Comparison of ENCODE assay signal across 23 mouse cellular contexts in the genomic region with DNA sequence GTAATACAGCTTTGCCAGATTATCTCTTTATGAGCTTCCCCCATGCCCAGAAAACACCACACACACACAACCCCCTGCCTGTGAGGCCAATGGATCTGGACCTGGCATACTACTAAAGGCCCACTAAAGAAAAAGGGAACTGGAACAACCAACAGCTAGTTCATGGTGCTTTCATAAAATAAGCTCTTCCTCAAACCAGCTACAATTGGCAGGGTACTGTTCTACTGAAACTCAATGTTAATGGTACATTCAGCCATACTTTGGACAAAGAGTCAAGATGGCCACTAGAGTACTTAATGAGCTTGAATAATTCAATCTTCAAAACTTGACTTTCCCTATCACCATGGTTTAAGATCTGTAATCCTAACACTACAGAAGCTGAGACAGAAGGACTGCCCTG. TPM values are rescaled to one million over a fixed set of nuclear protein-coding genes. Genes with fewer than 3 reads are reported as not detected.
DNase-seq lines count a peak whose midpoint lies in the region; ATAC-seq and TF ChIP-seq lines count a peak whose summit lies in the region.
"Had no signal": no experiment of that assay in that cellular context is flagged by ENCODE, and none has a peak within 500 bp of the region (broad histone marks: within the 10 kb centered on the region; RNA-seq: fewer than 3 reads in every experiment).

No protein-coding gene starts in this region.

- no peak overlapping the region for H3K4me3 ChIP-seq in CH12.LX (replicated peaks in 1 of 3; ENCODE audit: low read depth in 2 of 3, low read length in 2 of 3, poor library complexity in 1 of 3)
- H3K4me3 ChIP-seq: embryonic facial prominence, embryonic 12.5 days; heart, embryonic 13.5 days; hindbrain, embryonic 10.5 days; hindbrain, embryonic 15.5 days; limb, embryonic 12.5 days; neural tube, embryonic 13.5 days had no signal

- no peak; the same call in 1 of the 2 replicates for TF ChIP-seq EP300 in CH12.LX (IDR thresholded peaks at IDR 0.05; ENCODE audit: low read length)

- dilution Hi-C loops in CH12.LX (cut with MboI; ENCODE audit: extremely low pct_ligation_motif_present, extremely low pct_unique_long_range_greater_than_20kb, low sequenced_read_pairs), result no loop called here

- DNase-seq in A20 (ENCODE audit: low read depth, low spot score), result peak; percentile 59
- peak; percentile 38 for DNase-seq in CH12.LX (ENCODE audit: extremely low read depth)
- DNase-seq in cerebellum, postnatal 4 days (ENCODE audit: low spot score in 2 of 2), result no peak
- no peak for DNase-seq in adrenal gland, adult 18-20 months (ENCODE audit: low spot score in 2 of 2)
- DNase-seq: adrenal gland, postnatal 25 days; cerebellum, adult 8-10 months; cerebellum, postnatal 25 days; embryo, embryonic 11 days; heart, postnatal 10 days; kidney, postnatal 4 days had no signal

- no peaks in the 10 kb centered on the region for H3K27me3 ChIP-seq in CH12.LX (replicated peaks)
- H3K27me3 ChIP-seq: embryonic facial prominence, embryonic 12.5 days; heart, embryonic 13.5 days; hindbrain, embryonic 15.5 days; limb, embryonic 12.5 days; neural tube, embryonic 13.5 days; Patski had no signal

- H3K27ac ChIP-seq in CH12.LX (ENCODE audit: insufficient read depth, low read depth), result 0 out of 2 replicates have a peak overlapping the region, but pooled peaks have one; percentile 18
- H3K27ac ChIP-seq: embryonic facial prominence, embryonic 12.5 days; heart, embryonic 13.5 days; hindbrain, embryonic 10.5 days; hindbrain, embryonic 15.5 days; limb, embryonic 12.5 days; neural tube, embryonic 13.5 days had no signal

- peaks cover 25 to 92% of the 10 kb centered on the region in 2 experiments for H3K4me1 ChIP-seq in CH12.LX (ENCODE audit: control insufficient read depth in 1 of 2, insufficient read depth in 2 of 2)

- no peak for TF ChIP-seq CTCF in CH12.LX (conservative IDR thresholded peaks at IDR 0.05 in 1 of 2, IDR thresholded peaks at IDR 0.05 in 1 of 2; ENCODE audit: low read depth in 2 of 2, low read length in 2 of 2)

- in situ Hi-C loops in CH12.LX (cut with MboI; ENCODE audit: low pct_ligation_motif_present, low pct_unique_long_range_greater_than_20kb, low sequenced_read_pairs), result no loop called here

- peaks cover 34 to 85% of the 10 kb centered on the region in 2 experiments for H3K36me3 ChIP-seq in CH12.LX (replicated peaks in 1 of 2; ENCODE audit: control insufficient read depth in 1 of 2, insufficient read depth in 1 of 2, low read length in 1 of 2)
- H3K36me3 ChIP-seq: hindbrain, embryonic 15.5 days had no signal

- no peak overlapping the region for H3K4me2 ChIP-seq in CH12.LX (ENCODE audit: insufficient read depth, low read depth, poor library complexity, severe bottlenecking)
- H3K4me2 ChIP-seq: embryonic facial prominence, embryonic 12.5 days; heart, embryonic 13.5 days; hindbrain, embryonic 15.5 days; limb, embryonic 12.5 days; liver, embryonic 11.5 days; midbrain, embryonic 11.5 days; neural tube, embryonic 13.5 days had no signal

- ATAC-seq in hematopoietic stem cell, adult 5-6 weeks (replicated peaks in 1 of 2; ENCODE audit: insufficient read depth in 1 of 2, low FRiP score in 2 of 2, low TSS enrichment in 1 of 2, low read depth in 1 of 2, poor library complexity in 2 of 2, severe bottlenecking in 2 of 2), result peak; percentile 22 to 63; a peak in 2 of 4 replicates
- ATAC-seq in neutrophil, adult 5-6 weeks (ENCODE audit: extremely low read depth, insufficient number of reproducible peaks, low FRiP score, poor library complexity, severe bottlenecking), result peak; percentile 39; the same call in 1 of the 2 replicates
- ATAC-seq: forebrain, embryonic 16.5 days; Patski had no signal

- peaks cover 98% of the 10 kb centered on the region for H3K79me2 ChIP-seq in CH12.LX (replicated peaks; ENCODE audit: control insufficient read depth, extremely low read depth, insufficient read depth, poor library complexity, severe bottlenecking)

- H3K9me3 ChIP-seq in CH12.LX (replicated peaks; ENCODE audit: low read length), result no peaks in the 10 kb centered on the region
- H3K9me3 ChIP-seq: embryonic facial prominence, embryonic 12.5 days; G1E; heart, embryonic 13.5 days; hindbrain, embryonic 10.5 days; hindbrain, embryonic 15.5 days; limb, embryonic 12.5 days; neural tube, embryonic 13.5 days had no signal

- TF ChIP-seq RAD21 in CH12.LX (IDR thresholded peaks at IDR 0.05; ENCODE audit: low read depth, low read length), result no peak

- H3K9ac ChIP-seq in CH12.LX (ENCODE audit: insufficient read depth, low read depth), result no peak overlapping the region
- H3K9ac ChIP-seq: embryonic facial prominence, embryonic 12.5 days; heart, embryonic 13.5 days; hindbrain, embryonic 15.5 days; limb, embryonic 12.5 days; neural tube, embryonic 13.5 days had no signal

- no peak for TF ChIP-seq POLR2A in CH12.LX (IDR thresholded peaks at IDR 0.05; ENCODE audit: low read depth, low read length)

TF ChIP-seq in CH12.LX, 34 proteins besides CTCF, POLR2A, EP300 and RAD21:
- TF ChIP-seq MYC (IDR thresholded peaks at IDR 0.05; ENCODE audit: low read depth, low read length) (no peak), IRF4 (IDR thresholded peaks at IDR 0.05; ENCODE audit: low read depth, low read length) (0 out of 2 replicates have a peak, but pooled peaks have one; percentile 31)

RNA-seq across cellular contexts. Expression of gene Arf1, which starts 6.5 kb away (rescaled TPM):
- 509 and 590 TPM in 2 replicates for total RNA-seq in CH12.LX (2012; rRNA removed)
- 475 and 498 TPM in 2 replicates for total RNA-seq in CH12.LX (2014; rRNA removed)
- 680 and 733 TPM in 2 replicates for polyA plus RNA-seq in CH12.LX (2012; ENCODE audit: insufficient read length, low read depth)
- 237 and 263 TPM in 2 replicates for total RNA-seq in hematopoietic stem cell, adult 5-6 weeks (2017)
- total RNA-seq in neutrophil, adult 5-6 weeks (2017), result 210 and 259 TPM in 2 replicates
- 100 to 1,000 TPM; 407 to 488 TPM for total RNA-seq in adrenal gland, adult 18-20 months (2021)

RNA-seq across cellular contexts. Expression of gene 2310033P09Rik, which starts 13.5 kb away (rescaled TPM):
- total RNA-seq in CH12.LX (2012; rRNA removed) (15.3 and 18.2 TPM in 2 replicates), CH12.LX (2014; rRNA removed) (7.9 and 8.6 TPM in 2 replicates)
- 44.1 and 50.2 TPM in 2 replicates for polyA plus RNA-seq in CH12.LX (2012; ENCODE audit: insufficient read length, low read depth)
- total RNA-seq in hematopoietic stem cell, adult 5-6 weeks (2017), result 16.6 and 23.1 TPM in 2 replicates
- total RNA-seq in neutrophil, adult 5-6 weeks (2017), result 12.0 and 14.5 TPM in 2 replicates
- 10 to 100 TPM; 20.4 to 27.1 TPM for total RNA-seq in adrenal gland, adult 18-20 months (2021)

RNA-seq across cellular contexts. Expression of gene Mrpl55, which starts 19.3 kb away (rescaled TPM):
- total RNA-seq in CH12.LX (2012; rRNA removed) (74.4 and 80.4 TPM in 2 replicates), CH12.LX (2014; rRNA removed) (81.1 and 92.9 TPM in 2 replicates)
- polyA plus RNA-seq in CH12.LX (2012; ENCODE audit: insufficient read length, low read depth), result 72.0 and 88.2 TPM in 2 replicates
- total RNA-seq in hematopoietic stem cell, adult 5-6 weeks (2017), result 47.6 and 49.0 TPM in 2 replicates
- total RNA-seq in neutrophil, adult 5-6 weeks (2017), result 16.1 and 17.1 TPM in 2 replicates
- 10 to 100 TPM; 50.6 to 58.9 TPM for total RNA-seq in adrenal gland, adult 18-20 months (2021)

RNA-seq across cellular contexts. Expression of gene Guk1, which starts 29.6 kb away (rescaled TPM):
- total RNA-seq in CH12.LX (2012; rRNA removed) (148 and 149 TPM in 2 replicates), CH12.LX (2014; rRNA removed) (130 and 148 TPM in 2 replicates)
- polyA plus RNA-seq in CH12.LX (2012; ENCODE audit: insufficient read length, low read depth), result 111 and 139 TPM in 2 replicates
- 48.5 and 54.2 TPM in 2 replicates for total RNA-seq in hematopoietic stem cell, adult 5-6 weeks (2017)
- total RNA-seq in neutrophil, adult 5-6 weeks (2017), result 19.0 and 26.8 TPM in 2 replicates
- total RNA-seq in adrenal gland, adult 18-20 months (2021), result 10 to 100 TPM; 57.3 to 71.5 TPM

RNA-seq across cellular contexts. Expression of gene Gjc2, which starts 38.6 kb away (rescaled TPM):
- total RNA-seq in CH12.LX (2012; rRNA removed), result 0.08 TPM in 1 of 2 replicates, not detected in the other
- total RNA-seq in CH12.LX (2014; rRNA removed), result 0.13 TPM in 1 of 2 replicates, not detected in the other
- not detected in 2 replicates for polyA plus RNA-seq in CH12.LX (2012; ENCODE audit: insufficient read length, low read depth)
- not detected in 2 replicates for total RNA-seq in hematopoietic stem cell, adult 5-6 weeks (2017)
- not detected in 2 replicates for total RNA-seq in neutrophil, adult 5-6 weeks (2017)
- under 1 TPM; 0.48 to 0.60 TPM for total RNA-seq in adrenal gland, adult 18-20 months (2021)
- total RNA-seq: G1E had no signal
- polyA plus RNA-seq: G1E; midbrain, embryonic 11.5 days had no signal

Comparison
In these comparisons a context has a peak if more than half of its experiments do, and no peak if none do; other contexts are left out.
1. DNase-seq: peak in A20 (single experiment) and CH12.LX (single experiment); none in cerebellum, postnatal 4 days (0 of 2) and adrenal gland, adult 18-20 months (0 of 2).